Mouse (Mus musculus) layer of hippocampus, postnatal 25 days (tissue): ENCODE measurements around the gene Tsnax. TPM values are rescaled to one million over a fixed set of nuclear protein-coding genes. Genes with fewer than 3 reads are reported as not detected.
A peak's percentile ranks its signal among the peaks of the same experiment; 100 is the strongest.

ENCODE experiments used
- DNase-seq, 2 experiments: peaks; one replicate each; pipeline ENCODE4 v3.0.0; 2022; ENCODE audit warnings: mixed read lengths in 2 of 2, low spot score in 1 of 2; ENCODE audit errors: extremely low spot score in 1 of 2
- microRNA-seq, 2 experiments: library from miRNA; unstranded; fragments of <30 nt; microRNA quantifications; one replicate each; pipeline ENCODE4 v1.2.0; 2021
- total RNA-seq, 2 experiments: library from RNA; stranded (reverse); gene quantifications; 2 replicates each; pipeline ENCODE4 v1.2.3; 2021

Tsnax gene
- total RNA-seq, 2 experiments from 2014 or later = 131 to 149 TPM

- peak; percentile 74 to 79 for DNase-seq
Measured at GRCm38 (mm10) chr8:125078771-125079384, 66.1 kb downstream of the Tsnax start.

GRCm38 (mm10) chr8:125080388-125081344 is 67.9 kb downstream of the Tsnax start:
- DNase-seq = no peak

- no peak for DNase-seq
Measured at GRCm38 (mm10) chr8:125083746-125084145, 70.9 kb downstream of the Tsnax start.

Small RNA genes within 50 kb of the gene (microRNA-seq; reads per million reads assigned to microRNA genes)
- 0 reads per million in 2 experiments for gene Gm22197

Other genes with a start within 250 kb of the Tsnax start
- gene Trim67, start 219.9 kb upstream of the Tsnax start, total RNA-seq = 1 to 10 TPM; 4.0 to 5.4 TPM
- gene Gnpat, start 150.0 kb upstream of the Tsnax start, total RNA-seq = 10 to 100 TPM; 61.7 to 69.2 TPM
- gene 2810004N23Rik, start 149.9 kb upstream of the Tsnax start, total RNA-seq = 10 to 100 TPM; 22.4 to 23.5 TPM
- 10 to 100 TPM; 36.9 to 37.3 TPM for gene Exoc8, start 115.3 kb upstream of the Tsnax start, total RNA-seq
- gene Sprtn, start 115.1 kb upstream of the Tsnax start, total RNA-seq = 10 to 100 TPM; 11.6 to 14.8 TPM
- gene Egln1, start 63.7 kb upstream of the Tsnax start, total RNA-seq = 10 to 100 TPM; 60.3 to 69.1 TPM
- gene Disc1, start 41.2 kb downstream of the Tsnax start, total RNA-seq = 1 to 10 TPM; 4.0 to 5.1 TPM